Mouse (Mus musculus) 3T3-L1 (cell line): ENCODE data around the gene Pf4.

Experiments used
- DNase-seq: peaks from one replicate; pipeline ENCODE4 v3.0.0-alpha.2; 2015; ENCODE audit warnings: low read depth, low spot score

Gene Pf4

DNA sequence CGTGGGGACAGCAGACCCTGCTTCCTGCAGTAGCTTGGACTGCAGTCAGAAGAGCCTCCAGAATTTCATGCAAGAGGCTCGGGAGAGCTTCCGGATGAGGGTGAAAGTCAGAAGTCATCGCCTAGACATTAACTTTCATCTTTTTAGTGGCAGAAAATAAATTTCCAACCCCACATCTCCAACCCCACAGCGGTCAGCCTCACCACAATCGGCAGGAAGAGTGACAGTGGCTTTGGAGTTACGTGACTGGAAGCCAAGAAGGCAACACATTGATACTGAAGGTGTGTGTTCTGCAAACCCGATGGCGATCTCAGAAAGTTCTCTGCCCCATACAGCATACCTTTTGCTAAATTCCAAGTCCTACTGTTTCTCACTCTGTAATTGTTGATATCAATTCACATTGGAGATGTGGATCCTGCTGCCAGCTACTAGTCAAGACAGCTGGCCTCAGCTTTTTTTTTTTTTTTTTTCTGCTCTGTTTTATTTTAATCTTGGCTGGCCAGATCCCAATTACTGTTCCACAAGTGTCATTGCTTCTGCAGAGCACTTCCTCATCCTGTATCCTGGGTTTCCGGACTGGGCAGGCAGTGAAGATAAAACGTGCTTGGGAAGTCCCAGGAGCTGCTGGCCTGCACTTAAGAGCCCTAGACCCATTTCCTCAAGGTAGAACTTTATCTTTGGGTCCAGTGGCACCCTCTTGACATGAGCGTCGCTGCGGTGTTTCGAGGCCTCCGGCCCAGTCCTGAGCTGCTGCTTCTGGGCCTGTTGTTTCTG, at the start of gene Pf4:
Pf4 (plus strand) TSS at position 556 of the 774 bp plus-strand sequence.
- DNase-seq, result no peak

DNA sequence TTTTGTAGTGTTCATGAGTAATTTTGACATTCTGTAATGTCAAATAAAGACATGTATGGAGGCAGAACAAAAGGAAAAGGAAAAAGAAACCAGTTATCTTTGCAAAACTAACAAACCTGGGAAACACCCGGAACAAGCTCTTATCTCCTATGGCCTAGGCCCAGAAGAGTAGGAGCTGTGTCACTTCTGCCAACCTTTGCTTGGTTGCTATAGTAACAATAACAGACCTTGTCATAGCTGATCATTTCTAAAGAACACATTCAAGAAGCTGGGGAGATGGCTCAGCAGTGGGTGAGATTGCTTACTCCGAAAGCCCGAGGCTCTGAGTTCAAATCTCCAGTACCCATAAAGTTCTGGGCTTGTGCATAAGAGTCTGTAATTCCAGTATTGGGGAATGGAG, 49.6 kb upstream of the Pf4 start:
- no peak for DNase-seq

DNA sequence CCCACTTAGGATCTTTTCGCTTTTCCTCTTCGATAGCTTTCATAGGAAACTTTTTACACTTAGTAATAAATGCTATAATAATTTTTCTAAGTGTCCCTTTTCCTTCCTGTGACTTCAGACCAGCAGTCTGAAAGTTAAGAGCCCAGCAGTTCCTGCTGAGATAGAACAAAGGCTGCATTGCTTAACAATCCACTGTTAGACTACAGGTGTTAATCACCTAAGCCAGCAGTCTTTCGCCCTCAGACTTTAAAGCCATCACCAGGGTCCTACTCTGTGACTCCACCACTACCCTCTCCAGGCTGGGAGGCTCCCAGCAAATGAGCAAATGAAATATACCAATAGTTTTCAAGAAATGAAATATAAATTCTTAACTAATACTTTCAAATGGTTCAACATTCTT, 44.0 kb upstream of the Pf4 start:
- DNase-seq, result no peak

DNA sequence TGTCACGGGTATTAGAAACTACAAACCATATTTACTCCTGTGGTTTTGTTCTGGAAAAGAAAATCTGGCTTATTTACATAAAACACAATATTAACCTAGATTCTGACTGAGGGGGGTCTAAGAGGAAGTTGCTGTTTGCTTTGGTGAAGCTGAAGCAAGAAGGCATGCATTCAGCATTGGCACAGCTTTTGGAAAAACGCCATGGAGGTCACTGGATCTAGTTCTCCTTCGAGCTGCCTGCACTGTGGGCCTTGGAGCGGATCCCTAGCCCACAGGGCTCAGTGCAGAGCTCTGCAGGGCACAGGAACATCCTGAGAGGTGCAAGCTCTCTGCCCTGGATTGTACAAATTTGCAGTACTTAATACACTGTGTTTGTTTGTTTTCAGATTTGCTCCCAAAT, 40.8 kb upstream of the Pf4 start:
- no peak for DNase-seq

DNA sequence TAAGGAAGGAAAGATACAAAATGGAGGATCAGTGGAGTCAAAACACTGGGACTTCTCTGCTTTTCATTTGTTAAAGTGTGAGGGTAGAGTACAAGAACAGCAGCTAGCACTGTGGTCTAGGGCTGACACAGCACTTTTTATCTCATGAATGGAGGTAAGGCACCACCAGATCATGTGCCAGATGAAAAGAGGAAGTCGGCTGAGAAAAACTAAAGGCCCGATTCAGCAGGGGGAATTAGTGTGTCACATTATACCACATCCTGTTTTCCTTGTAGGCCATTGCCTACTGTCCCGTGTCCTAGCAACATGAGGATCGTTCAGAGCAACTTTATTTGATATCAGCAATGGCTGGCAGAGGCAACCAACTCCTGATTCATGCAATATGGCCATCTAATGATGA, 30.2 kb upstream of the Pf4 start:
- peak; percentile 21 for DNase-seq

DNA sequence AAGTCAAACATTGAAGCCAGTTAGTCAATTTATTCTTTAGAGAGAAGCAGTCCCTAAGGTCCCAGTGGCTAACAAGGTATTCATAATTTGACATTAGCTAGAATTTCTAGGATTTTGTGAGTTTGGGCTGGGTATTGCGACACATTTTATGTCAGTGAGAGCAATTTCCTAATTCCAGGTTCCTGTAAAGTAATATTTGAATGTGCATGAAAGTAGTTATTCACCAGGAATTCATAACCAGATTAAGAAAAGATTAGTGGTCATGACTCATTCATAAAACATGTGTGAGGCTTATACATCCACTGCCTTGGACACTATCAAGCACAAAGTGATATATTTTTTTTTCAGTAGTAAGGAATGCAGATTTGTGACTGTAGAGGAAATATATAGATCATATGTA, 18.3 kb upstream of the Pf4 start:
- DNase-seq, result peak; percentile 96

DNA sequence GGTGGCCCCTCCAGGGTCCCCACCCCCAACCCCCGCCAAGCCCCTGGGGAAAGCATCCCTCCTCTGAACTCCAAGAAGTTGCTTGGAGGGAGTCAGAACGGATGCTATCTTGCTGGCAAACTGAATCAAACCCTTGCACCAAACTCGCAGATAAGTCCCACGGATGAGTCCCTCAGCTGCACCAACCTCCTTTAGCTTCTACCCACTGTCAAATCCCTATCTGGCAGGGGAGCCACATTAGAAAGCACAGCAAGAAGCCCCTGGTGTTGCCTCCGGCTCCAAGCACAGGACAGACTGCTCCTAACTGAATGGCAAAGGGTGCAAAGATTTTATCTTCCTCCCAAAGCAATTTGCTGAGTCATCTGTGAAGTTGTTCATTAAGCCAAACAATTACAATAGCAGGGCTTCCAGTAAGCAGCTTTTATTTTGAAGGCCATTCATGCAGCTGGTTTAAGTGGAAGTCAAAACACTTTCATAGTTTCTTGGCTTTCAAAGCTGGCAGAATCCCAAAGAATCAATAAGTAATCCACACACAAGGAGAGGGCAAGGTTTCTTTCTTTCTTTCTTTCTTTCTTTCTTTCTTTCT, 14.1 kb upstream of the Pf4 start:
- DNase-seq, result peak; percentile 80

DNA sequence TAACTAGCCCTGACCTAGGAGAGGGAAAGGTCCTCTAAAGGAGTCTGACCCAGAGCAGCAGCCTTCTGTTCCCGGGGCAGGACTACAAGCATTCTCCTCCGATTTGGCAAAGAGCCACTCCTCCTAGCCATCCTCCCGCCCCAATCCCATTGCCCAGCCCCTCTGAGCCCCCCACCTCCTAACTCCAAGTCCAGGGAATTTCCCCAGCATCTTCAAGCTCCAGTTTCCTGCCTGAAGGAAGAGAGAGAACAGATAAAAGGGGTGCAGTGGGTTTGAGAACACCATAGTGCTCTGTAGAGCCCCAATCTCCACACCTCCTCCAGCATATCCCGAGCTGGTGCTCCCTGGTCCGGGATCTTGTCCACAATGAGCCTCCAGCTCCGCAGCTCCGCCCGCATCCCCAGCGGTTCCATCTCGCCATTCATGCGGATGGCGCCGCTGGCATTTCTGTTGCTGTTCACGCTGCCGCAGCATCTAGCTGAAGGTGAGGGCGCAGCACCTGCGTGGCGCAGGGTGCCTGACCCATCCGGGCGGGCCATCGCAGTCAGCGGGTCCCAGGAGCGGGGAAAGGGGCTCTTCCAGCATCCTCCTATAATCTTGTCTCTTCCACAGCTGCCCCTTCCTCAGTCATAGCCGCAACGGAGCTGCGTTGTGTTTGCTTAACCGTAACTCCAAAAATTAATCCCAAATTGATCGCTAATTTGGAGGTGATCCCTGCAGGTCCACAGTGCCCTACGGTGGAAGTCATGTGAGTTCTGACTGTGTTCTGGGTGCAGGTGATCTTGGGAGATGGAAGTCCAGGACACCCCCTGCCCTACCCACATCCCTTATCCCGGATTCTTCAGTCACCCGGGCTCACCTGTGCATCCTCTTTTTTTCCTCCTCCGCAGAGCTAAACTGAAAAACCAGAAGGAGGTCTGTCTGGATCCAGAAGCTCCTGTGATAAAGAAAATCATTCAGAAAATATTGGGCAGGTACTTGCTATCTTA, 12.9 kb upstream of the Pf4 start, which contains the start of gene Cxcl5:
Cxcl5 (plus strand) TSS at position 284 of the 989 bp plus-strand sequence.
- DNase-seq, result peak; percentile 96

DNA sequence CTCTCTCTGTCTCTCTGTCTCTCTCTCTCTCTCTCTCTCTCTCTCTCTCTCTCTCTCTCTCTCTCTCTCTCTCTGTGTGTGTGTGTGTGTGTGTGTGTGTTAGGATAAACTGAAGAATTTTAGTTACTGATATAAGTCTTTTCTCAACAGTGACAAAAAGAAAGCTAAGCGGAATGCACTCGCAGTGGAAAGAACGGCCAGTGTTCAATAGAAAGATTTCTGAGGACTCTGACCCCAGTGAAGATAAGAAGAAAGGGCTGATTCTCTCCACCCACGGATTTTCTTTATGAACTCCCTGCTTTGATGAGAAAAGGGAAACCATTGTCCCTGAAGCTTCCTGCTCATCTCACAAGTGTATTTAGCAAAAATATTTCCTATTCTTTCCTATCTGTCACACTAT, 11.9 kb upstream of the Pf4 start:
- no peak for DNase-seq

DNA sequence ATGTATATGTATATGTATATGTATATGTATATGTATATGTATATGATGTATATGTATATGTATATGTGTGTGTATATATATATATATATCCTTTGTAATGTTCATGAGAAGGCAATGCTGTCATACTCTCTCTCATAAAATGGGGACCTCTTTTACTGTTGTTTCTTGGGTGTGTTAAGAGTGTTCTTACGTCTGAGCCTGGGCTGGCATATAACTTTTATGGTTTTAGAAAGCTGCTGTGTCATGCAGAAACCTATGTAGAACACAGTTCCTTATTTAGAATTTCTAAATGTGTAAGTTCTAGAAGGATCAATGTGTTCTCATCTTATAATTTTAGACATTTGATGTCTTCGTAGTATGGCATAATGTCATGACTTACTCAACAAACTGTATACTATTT, 11.4 kb upstream of the Pf4 start:
- DNase-seq, result no peak

DNA sequence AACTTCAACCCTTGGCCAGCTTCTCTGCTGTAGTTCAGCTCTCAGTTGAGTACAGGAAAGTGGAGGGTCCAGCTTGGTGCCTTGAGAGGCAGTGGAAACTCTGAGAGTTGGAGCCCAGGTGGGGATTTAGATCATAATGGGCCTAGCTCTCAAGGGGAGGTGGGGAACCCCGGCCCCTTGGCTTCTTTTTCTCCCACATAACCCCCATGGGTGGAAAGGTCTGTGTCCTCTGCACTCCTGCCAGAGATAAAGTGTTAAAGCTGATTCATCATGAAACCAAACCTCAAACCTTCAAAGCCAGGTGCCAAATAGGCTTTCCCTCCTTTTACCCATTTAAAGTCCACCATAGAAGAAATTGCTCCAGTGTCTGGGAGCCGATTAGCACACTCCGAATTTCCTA, 10.4 kb upstream of the Pf4 start:
- DNase-seq, result no peak

DNA sequence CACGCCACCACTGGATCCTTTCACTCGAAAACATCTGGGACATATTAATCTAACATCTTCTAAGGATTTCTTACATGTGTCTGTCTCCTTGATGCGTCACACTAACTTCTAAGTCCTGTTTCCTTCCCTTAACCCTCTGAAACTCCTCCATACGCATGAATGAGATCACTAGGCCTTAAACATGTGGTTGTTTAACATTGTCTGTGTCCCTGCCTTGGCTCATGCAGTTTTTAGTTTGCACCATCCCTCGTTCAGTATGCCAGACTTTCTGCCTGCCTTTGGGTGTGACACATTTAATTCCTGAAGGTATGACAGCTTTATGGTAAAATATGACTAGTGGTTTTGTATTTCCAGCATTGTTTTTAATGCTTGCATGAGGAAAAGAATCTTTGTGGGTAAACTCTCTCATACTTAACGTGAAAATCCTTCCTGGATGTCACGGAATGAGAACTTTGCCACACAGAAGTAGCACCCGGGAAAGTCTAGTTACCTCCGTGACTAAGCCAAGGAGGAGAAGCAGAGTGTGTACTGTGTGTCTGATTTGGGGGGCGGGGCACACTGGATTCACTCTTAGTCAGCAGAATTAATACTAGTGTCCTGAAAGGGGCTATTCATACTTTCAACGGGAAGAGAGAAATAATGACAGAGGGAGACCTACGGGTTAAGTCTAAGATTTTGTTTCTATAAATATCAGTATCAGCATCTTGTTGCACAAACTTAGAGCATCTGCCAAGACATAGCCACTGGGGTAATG, 8.1 kb upstream of the Pf4 start:
- peak; percentile 89 for DNase-seq

DNA sequence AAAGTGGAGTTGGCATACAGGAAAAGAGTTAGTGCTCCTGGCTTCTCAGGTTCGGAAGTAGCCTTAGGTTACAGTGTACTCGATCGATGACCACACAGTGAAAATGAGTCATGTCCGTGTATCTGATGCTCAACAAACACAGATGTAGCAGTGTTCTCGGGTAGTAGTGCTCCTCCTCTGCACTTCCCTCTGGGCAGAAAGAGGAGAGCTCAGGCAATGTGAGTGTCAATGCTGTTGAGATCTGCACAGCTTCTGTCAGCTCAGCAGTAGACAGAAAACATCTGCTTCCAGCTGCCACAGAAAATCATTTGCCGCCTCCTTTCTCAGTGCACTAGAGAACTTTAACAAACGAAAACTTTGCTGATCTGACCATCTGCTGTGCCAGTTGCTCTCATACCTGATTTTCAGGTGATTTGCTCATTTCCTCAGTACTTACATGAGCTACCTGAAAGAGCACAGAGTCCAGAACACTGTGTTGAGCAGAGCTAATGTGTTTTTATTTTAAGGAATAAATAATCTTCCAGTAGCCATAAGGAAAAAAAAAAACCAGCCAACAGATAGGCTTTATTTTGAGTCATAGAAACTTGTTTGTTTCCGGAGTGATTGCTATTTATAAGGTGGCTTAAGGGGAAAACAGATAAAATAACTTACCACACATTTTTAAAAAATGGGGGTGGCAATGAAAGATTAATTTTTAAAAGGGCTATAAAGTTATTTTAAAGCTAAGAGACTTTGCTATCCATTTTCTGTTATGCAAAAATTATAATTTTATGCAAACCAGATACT, 6.2 kb upstream of the Pf4 start:
- peak; percentile 74 for DNase-seq

DNA sequence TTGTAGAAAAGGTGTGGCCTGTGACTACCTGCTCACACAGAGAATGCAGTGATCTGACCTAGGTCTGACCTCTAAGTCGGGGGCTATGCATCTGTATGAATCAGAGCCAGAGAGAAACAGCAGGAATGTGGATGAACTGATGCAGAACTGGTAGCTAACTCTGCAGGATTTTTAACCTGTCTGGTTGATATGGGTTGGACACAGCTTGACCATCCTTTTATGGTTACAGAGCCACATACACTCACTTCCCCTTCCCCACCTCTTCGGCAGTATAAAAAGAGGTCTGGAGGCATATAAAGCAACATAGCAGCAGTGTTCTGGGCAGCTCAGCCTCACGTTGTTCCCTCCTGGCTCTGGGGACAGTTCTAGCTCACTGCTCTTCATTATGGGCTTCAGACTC, 4.0 kb upstream of the Pf4 start, which contains the start of gene Ppbp:
Ppbp (plus strand) TSS at position 301 of the 400 bp plus-strand sequence.
- DNase-seq, result no peak

DNA sequence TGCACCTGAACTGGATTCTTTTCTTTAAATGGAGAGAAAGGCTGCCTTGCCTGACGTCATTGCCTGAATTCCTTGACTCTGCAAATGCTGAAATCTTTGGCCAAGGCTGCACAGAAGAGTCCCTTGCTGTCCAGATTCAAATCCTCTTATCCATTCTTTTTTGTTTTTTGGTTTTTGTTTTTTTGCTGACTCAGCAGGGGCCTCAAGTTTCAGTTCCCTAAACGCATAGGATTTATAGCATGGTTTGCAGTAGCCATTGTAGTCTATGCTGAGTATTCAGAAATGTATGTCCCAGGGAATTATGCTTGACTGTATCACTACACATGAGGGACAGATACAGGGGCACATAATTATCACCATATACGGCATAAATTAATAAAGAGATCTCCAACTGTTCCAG, 866 bp upstream of the Pf4 start:
- no peak for DNase-seq

DNA sequence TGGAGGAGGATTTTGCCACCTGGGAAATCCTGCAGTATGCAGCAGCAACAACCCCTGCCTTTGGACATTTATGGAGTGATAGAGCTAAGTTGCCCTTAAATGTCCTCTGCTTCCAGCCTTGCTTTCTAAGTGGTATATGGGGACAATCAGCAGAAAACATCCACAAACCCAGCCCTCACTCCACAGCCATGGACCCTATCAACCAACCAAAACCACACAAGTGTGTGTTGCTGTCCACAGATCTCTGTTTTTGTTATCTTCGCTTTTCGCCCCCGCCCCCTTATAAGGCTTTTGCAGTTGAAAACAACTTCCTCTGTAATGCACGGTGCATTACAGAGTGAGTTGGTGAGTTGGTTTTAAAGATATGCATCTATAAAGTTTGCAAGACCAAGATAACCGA, 3.3 kb downstream of the Pf4 start:
- DNase-seq, result no peak

DNA sequence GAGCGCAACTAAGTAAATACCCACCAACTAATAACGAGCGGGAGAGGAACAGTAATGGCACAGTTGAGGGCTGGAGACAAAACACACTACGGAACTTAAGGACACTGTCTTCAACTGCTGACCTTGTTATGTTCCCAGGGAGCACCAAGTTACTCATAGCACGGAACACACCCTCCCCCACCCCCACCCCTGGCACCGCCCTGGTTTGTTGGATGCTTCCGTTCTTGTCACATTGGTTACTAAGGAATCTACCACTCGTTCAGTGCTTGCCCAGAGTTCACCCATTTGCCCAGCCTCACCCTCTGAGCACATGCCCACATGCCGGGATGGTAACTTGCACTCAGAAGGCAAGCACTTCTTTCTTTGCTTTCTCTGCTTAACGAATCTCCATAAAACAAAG, 5.4 kb downstream of the Pf4 start:
- no peak for DNase-seq

DNA sequence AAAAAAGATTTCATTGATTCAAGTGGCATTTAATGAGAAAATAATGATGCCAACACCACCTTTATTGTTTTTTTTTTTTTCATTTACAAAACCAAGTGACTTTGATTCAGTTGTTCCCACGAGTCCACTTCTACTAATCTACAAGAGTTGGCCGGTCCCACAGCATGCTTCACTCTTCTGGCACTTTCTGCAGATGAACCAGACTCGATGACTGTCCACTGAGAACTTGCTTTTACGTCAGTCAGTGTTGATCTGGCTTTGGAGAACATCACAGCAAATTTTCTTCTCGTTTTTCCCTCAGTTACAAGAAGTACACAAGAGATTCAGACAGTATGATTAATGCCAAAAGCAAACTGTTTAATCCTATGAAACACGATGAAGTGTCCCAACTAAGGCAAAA, 6.6 kb downstream of the Pf4 start:
- no peak for DNase-seq

DNA sequence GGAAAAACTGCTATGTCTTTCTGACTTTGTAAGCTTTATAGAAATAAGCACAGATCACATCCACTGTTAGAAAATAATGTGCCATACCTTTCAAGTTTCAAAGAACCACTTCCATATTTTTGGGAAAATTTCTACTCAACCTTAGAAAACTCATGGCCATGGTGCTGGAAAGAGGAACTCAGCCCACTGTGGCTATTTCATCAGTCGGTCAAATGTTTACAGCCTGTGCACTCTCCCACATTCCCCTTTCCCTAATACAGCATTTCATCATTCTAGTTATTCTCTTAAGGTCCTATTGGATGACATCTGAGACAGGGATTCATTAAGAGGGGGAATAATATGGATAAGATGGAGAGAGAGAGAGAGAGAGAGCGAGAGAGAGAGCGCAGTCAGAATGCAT, 11.5 kb downstream of the Pf4 start:
- no peak for DNase-seq
